Mouse (Mus musculus): ENCODE results near the gene Ror1. TPM values are rescaled to one million over a fixed set of nuclear protein-coding genes. Genes with fewer than 3 reads are reported as not detected.

Gene Ror1
- polyA plus RNA-seq, 1 experiment from 2014 or later = 13.0 TPM

DNA sequence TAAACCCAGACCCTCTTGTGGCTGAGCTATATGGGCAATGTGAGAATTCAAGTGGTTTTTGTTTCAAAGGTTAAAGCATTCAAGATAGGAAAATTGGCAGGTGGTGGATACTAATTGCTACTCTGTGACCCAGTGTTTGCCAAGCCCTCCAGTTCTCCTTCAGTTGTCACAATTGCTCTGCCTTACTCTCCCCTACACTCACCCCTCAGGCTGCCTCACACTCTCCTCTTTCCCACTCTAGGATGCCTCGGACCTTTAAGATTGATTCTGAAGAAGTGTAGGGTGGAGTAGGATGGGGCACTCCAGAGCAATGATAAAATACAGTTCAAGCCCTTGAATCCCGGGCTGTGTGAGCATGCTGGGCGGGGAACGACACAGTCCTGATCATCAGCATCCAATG, 278.2 kb downstream of the Ror1 start:
- Histone ChIP-seq H3K4me1 (ENCODE audit: control insufficient read depth, insufficient read depth, low read length) (0 out of 2 replicates have a peak, but pooled peaks cover 4% of the 10 kb centered on the region), H3K27ac (ENCODE audit: low read length) (no peak overlapping the region), H3K27me3 (ENCODE audit: control insufficient read depth, insufficient read depth, low read length) (no peaks in the 10 kb centered on the region), H3K9ac (replicated peaks; ENCODE audit: low read depth, low read length) (no peak overlapping the region), H3K4me2 (replicated peaks; ENCODE audit: low read depth, low read length) (no peak overlapping the region), H3K9me3 (ENCODE audit: control insufficient read depth, low read depth, low read length) (no peaks in the 10 kb centered on the region), H3K4me3 (ENCODE audit: low read depth, low read length) (no peak overlapping the region), H3K36me3 (ENCODE audit: control insufficient read depth, insufficient read depth, low read length) (no peaks in the 10 kb centered on the region)
- 55% methylated on average over 4 of the region's 4 CpGs for WGBS
- no peak for ATAC-seq (ENCODE audit: insufficient number of reproducible peaks, insufficient read depth, low FRiP score, low read depth)

DNA sequence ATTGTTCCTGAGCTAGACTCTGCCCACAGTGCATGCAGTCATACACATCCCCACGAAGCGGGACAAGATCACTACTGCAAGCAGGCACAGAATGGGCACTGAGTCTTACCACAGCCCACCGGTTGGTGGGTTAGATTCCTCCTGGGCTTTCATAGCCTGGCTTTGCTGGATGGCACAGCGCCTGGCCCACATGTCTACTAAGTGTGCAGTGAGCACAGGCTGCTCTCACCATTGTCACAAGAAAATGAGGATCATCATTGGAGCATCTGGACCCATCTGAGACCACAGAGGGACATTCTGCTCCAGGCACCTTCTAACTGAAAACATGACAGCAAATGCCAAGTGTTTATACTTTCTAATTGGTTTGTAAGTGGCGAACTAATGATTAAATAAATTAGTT, 279.7 kb downstream of the Ror1 start:
- 88% methylated on average over 5 of the region's 5 CpGs for WGBS
- ATAC-seq (ENCODE audit: insufficient number of reproducible peaks, insufficient read depth, low FRiP score, low read depth) = no peak
- H3K27ac ChIP-seq (ENCODE audit: low read length) = no peak overlapping the region

DNA sequence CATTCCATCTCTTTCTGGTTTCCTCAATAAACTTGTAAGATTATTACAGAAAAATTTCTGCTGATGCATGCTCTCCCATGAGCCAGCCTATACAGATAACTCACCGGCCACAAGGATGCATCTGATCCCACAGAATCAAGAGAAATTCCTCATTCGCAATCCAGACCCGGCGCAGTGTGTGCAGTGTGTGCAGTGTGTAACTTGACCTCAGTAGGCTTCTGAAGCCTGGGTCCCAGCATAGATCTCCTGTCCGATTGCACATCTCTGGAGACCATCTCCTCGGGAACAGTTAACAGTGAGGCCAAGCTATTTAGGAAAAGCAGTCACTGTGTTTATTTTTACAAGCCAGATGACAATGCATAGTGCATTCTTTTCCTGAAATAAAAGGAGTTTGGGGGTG, 280.6 kb downstream of the Ror1 start:
- no peak overlapping the region for H3K27ac ChIP-seq (ENCODE audit: low read length)
- H3K9me3 ChIP-seq (ENCODE audit: control insufficient read depth, low read depth, low read length) = no peaks in the 10 kb centered on the region
- 45% methylated on average over 6 of the region's 6 CpGs for WGBS
- no peak; the same call in 1 of the 2 replicates for ATAC-seq (ENCODE audit: insufficient number of reproducible peaks, insufficient read depth, low FRiP score, low read depth)
- 0 out of 2 replicates have a peak, but pooled peaks cover 4% of the 10 kb centered on the region for H3K4me1 ChIP-seq (ENCODE audit: control insufficient read depth, insufficient read depth, low read length)
- H3K9ac ChIP-seq (replicated peaks; ENCODE audit: low read depth, low read length) = no peak overlapping the region
- H3K4me2 ChIP-seq (replicated peaks; ENCODE audit: low read depth, low read length) = no peak overlapping the region
- H3K4me3 ChIP-seq (ENCODE audit: low read depth, low read length) = no peak overlapping the region
- H3K36me3 ChIP-seq (ENCODE audit: control insufficient read depth, insufficient read depth, low read length) = no peaks in the 10 kb centered on the region
- no peaks in the 10 kb centered on the region for H3K27me3 ChIP-seq (ENCODE audit: control insufficient read depth, insufficient read depth, low read length)

More for the DNA sequence above, 279.7 kb downstream of the Ror1 start:
- Histone ChIP-seq H3K27me3 (ENCODE audit: control insufficient read depth, insufficient read depth, low read length) (no peaks in the 10 kb centered on the region), H3K4me2 (replicated peaks; ENCODE audit: low read depth, low read length) (no peak overlapping the region), H3K4me1 (ENCODE audit: control insufficient read depth, insufficient read depth, low read length) (0 out of 2 replicates have a peak, but pooled peaks cover 4% of the 10 kb centered on the region), H3K9ac (replicated peaks; ENCODE audit: low read depth, low read length) (no peak overlapping the region), H3K4me3 (ENCODE audit: low read depth, low read length) (no peak overlapping the region), H3K9me3 (ENCODE audit: control insufficient read depth, low read depth, low read length) (no peaks in the 10 kb centered on the region), H3K36me3 (ENCODE audit: control insufficient read depth, insufficient read depth, low read length) (no peaks in the 10 kb centered on the region)

DNA sequence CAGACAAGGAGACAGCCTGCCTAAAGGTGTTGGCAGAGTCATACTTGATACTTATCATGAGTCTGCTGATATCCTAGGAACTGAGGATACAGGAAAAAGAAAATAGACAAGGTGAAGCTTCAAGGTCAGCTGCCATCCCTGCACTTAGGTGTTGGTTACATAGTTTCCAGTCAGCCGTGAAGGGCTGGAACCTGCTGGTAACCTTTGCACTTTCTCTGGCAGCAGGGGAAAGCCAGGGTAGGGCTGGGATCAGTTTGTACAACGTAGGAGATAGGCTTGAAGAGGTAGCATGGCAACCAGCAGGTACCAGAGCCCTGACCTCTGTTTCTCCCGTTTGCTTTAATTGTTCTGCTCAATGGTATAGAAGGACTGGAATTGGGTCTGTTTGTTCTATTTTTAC, 281.6 kb downstream of the Ror1 start:
- Histone ChIP-seq H3K9ac (replicated peaks; ENCODE audit: low read depth, low read length) (no peak overlapping the region), H3K4me1 (ENCODE audit: control insufficient read depth, insufficient read depth, low read length) (0 out of 2 replicates have a peak, but pooled peaks cover 4% of the 10 kb centered on the region), H3K36me3 (ENCODE audit: control insufficient read depth, insufficient read depth, low read length) (no peaks in the 10 kb centered on the region), H3K9me3 (ENCODE audit: control insufficient read depth, low read depth, low read length) (no peaks in the 10 kb centered on the region), H3K4me3 (ENCODE audit: low read depth, low read length) (no peak overlapping the region), H3K27ac (ENCODE audit: low read length) (no peak overlapping the region), H3K4me2 (replicated peaks; ENCODE audit: low read depth, low read length) (no peak overlapping the region), H3K27me3 (ENCODE audit: control insufficient read depth, insufficient read depth, low read length) (no peaks in the 10 kb centered on the region)
- ATAC-seq (ENCODE audit: insufficient number of reproducible peaks, insufficient read depth, low FRiP score, low read depth) = no peak
- 55% methylated on average over 3 of the region's 3 CpGs for WGBS

DNA sequence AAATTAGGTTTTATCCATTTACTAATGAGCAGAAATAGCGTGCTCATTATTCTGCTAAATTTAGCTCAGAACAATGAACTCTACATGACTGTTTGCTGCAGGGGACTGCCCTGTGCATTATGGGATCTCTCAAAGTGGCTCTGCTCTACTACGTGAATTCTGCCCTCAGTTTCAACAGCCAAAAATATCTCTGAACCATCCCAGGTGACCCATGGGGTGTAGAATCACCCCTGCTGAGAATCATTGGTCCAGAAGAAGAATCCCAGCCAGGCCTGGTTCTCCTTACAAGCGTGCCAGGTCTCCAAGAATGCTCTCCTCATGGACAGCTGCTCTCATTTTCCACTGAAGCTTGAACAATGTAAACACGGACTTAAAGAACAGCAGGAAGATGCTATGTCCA, 282.4 kb downstream of the Ror1 start:
- H3K27me3 ChIP-seq (ENCODE audit: control insufficient read depth, insufficient read depth, low read length) = no peaks in the 10 kb centered on the region
- no peaks in the 10 kb centered on the region for H3K9me3 ChIP-seq (ENCODE audit: control insufficient read depth, low read depth, low read length)
- no peaks in the 10 kb centered on the region for H3K36me3 ChIP-seq (ENCODE audit: control insufficient read depth, insufficient read depth, low read length)
- 0 out of 2 replicates have a peak, but pooled peaks cover 4% of the 10 kb centered on the region for H3K4me1 ChIP-seq (ENCODE audit: control insufficient read depth, insufficient read depth, low read length)
- no peak overlapping the region for H3K4me2 ChIP-seq (replicated peaks; ENCODE audit: low read depth, low read length)
- no peak overlapping the region for H3K9ac ChIP-seq (replicated peaks; ENCODE audit: low read depth, low read length)
- no peak for ATAC-seq (ENCODE audit: insufficient number of reproducible peaks, insufficient read depth, low FRiP score, low read depth)
- H3K27ac ChIP-seq (ENCODE audit: low read length) = no peak overlapping the region
- no peak overlapping the region for H3K4me3 ChIP-seq (ENCODE audit: low read depth, low read length)
- WGBS = 72% methylated on average over 4 of the region's 4 CpGs

DNA sequence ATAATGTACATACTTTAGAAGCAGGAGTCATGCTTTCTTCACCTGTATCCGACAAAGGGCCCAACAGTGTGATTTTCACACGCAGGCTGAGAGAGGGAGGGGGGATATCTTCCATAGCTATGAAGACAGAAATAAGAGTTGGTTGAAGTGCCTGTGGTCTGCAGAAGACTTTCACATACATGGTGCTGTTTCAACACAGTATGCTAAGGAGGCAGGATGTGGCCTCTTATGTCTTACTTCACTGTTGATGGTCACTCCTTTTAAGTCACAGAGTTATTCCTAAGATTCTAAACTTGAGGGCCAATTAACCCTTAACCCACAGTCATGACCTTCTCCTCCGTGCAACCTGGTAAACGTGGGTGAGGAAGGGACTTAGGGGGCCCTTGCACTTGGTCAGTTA, 286.2 kb downstream of the Ror1 start:
- H3K4me2 ChIP-seq (replicated peaks; ENCODE audit: low read depth, low read length) = no peak overlapping the region
- 70% methylated on average over 4 of the region's 4 CpGs for WGBS

DNA sequence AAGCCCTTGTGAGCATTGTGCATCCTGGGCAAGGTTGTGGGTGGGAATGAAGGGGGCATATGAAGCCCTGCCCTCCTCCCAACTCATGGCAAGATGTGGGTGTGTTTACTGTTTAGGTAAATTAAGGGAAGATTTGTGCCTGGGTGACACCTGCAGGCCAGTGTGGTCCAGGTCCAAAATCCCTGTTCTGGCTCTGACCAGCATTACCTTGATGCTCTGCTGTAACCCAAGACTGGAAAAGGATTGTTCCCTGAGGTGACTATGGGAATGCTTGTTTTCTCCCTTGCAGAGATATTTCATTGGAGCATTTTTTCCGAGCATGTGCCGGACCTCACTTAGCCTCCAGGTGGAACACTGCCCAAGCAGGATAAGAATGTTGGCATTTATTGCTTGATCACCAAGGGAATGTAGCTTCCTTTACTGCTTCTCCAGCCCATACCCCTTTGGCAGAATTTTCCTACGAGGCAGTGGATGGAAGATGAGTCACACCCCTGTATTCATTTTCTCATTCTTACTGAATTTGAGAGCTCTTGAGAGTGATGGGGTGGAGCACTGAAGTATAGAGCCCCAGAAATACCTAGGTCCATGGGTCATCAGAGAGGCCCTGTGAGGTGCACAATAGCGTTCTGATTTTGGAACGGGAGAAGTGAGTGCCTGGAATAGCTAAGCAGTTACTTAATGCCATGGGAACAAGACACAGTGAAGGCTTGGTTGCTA, 290.8 kb downstream of the Ror1 start:
- Histone ChIP-seq H3K36me3 (ENCODE audit: control insufficient read depth, insufficient read depth, low read length) (no peaks in the 10 kb centered on the region), H3K4me2 (replicated peaks; ENCODE audit: low read depth, low read length) (no peak overlapping the region), H3K27ac (ENCODE audit: low read length) (no peak overlapping the region), H3K4me1 (ENCODE audit: control insufficient read depth, insufficient read depth, low read length) (no peaks in the 10 kb centered on the region), H3K27me3 (ENCODE audit: control insufficient read depth, insufficient read depth, low read length) (no peaks in the 10 kb centered on the region), H3K9ac (replicated peaks; ENCODE audit: low read depth, low read length) (no peak overlapping the region), H3K4me3 (ENCODE audit: low read depth, low read length) (no peak overlapping the region), H3K9me3 (ENCODE audit: control insufficient read depth, low read depth, low read length) (no peaks in the 10 kb centered on the region)
- WGBS = 77% methylated on average over 5 of the region's 5 CpGs
- ATAC-seq (ENCODE audit: insufficient number of reproducible peaks, insufficient read depth, low FRiP score, low read depth) = no peak

More for the DNA sequence above, 286.2 kb downstream of the Ror1 start:
- H3K27me3 ChIP-seq (ENCODE audit: control insufficient read depth, insufficient read depth, low read length) = no peaks in the 10 kb centered on the region
- no peak overlapping the region for H3K27ac ChIP-seq (ENCODE audit: low read length)
- no peaks in the 10 kb centered on the region for H3K36me3 ChIP-seq (ENCODE audit: control insufficient read depth, insufficient read depth, low read length)
- no peak for ATAC-seq (ENCODE audit: insufficient number of reproducible peaks, insufficient read depth, low FRiP score, low read depth)
- H3K9me3 ChIP-seq (ENCODE audit: control insufficient read depth, low read depth, low read length) = no peaks in the 10 kb centered on the region
- no peaks in the 10 kb centered on the region for H3K4me1 ChIP-seq (ENCODE audit: control insufficient read depth, insufficient read depth, low read length)
- H3K9ac ChIP-seq (replicated peaks; ENCODE audit: low read depth, low read length) = no peak overlapping the region
- H3K4me3 ChIP-seq (ENCODE audit: low read depth, low read length) = no peak overlapping the region

DNA sequence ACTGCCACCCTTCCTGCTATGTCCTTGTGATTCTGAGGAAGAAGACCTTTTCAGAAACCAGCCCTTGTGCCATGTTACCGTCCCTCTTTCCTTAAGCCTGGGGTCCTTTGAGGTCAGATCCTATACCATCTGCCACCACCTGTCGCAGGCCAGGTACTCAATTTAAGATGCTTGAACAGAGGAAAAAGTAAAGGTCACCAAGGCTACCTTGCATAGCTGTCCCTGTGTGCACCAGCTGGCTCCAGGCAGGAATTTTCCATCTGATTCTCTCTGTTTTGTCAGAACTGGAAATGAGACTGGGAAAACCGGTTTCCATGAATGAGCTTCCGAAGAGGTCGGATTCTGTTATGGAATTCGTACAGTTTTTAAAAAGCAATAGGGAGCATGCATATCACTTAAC, 294.8 kb downstream of the Ror1 start:
- no peak overlapping the region for H3K4me2 ChIP-seq (replicated peaks; ENCODE audit: low read depth, low read length)
- WGBS = 78% methylated on average over 6 of the region's 6 CpGs
- H3K9ac ChIP-seq (replicated peaks; ENCODE audit: low read depth, low read length) = no peak overlapping the region
- no peaks in the 10 kb centered on the region for H3K36me3 ChIP-seq (ENCODE audit: control insufficient read depth, insufficient read depth, low read length)
- H3K9me3 ChIP-seq (ENCODE audit: control insufficient read depth, low read depth, low read length) = no peaks in the 10 kb centered on the region
- H3K27ac ChIP-seq (ENCODE audit: low read length) = no peak overlapping the region
- no peak for ATAC-seq (ENCODE audit: insufficient number of reproducible peaks, insufficient read depth, low FRiP score, low read depth)
- H3K4me3 ChIP-seq (ENCODE audit: low read depth, low read length) = no peak overlapping the region
- H3K27me3 ChIP-seq (ENCODE audit: control insufficient read depth, insufficient read depth, low read length) = no peaks in the 10 kb centered on the region
- H3K4me1 ChIP-seq (ENCODE audit: control insufficient read depth, insufficient read depth, low read length) = peaks cover 10% of the 10 kb centered on the region

DNA sequence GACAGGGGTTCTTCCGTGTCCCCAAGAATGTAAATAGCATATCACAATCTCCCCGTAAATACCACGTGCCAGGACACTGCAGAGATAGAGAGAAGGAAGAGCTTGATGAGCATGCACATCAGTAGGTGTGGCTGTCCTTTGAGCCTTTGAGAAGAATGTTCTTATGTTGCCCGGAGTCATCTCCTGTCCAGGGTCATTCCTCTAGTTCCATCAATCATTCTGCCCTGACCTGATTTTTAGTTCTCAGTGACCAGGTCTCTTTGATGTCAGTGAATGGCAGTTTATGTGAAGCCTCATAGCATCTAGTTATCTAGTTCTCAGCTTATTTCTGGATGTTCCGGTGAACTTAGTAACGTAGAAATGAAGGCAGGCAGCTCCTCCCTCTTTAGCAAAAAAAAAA, 295.4 kb downstream of the Ror1 start:
- Histone ChIP-seq H3K9ac (replicated peaks; ENCODE audit: low read depth, low read length) (no peak overlapping the region), H3K36me3 (ENCODE audit: control insufficient read depth, insufficient read depth, low read length) (no peaks in the 10 kb centered on the region), H3K27ac (ENCODE audit: low read length) (no peak overlapping the region), H3K9me3 (ENCODE audit: control insufficient read depth, low read depth, low read length) (no peaks in the 10 kb centered on the region), H3K4me1 (ENCODE audit: control insufficient read depth, insufficient read depth, low read length) (peaks cover 10% of the 10 kb centered on the region), H3K27me3 (ENCODE audit: control insufficient read depth, insufficient read depth, low read length) (no peaks in the 10 kb centered on the region), H3K4me2 (replicated peaks; ENCODE audit: low read depth, low read length) (no peak overlapping the region), H3K4me3 (ENCODE audit: low read depth, low read length) (no peak overlapping the region)
- 72% methylated on average over 6 of the region's 6 CpGs for WGBS
- no peak for ATAC-seq (ENCODE audit: insufficient number of reproducible peaks, insufficient read depth, low FRiP score, low read depth)

Data from stomach, embryonic 14.5 days (tissue).